Mouse (Mus musculus): ENCODE measurements at regions not wholly inside any gene's neighbourhood (a gene's known extent, or its start where the extent isn't known, plus 50 kb on each side); places are given as distances from the start of the nearest gene placed in this dataset.

DNA sequence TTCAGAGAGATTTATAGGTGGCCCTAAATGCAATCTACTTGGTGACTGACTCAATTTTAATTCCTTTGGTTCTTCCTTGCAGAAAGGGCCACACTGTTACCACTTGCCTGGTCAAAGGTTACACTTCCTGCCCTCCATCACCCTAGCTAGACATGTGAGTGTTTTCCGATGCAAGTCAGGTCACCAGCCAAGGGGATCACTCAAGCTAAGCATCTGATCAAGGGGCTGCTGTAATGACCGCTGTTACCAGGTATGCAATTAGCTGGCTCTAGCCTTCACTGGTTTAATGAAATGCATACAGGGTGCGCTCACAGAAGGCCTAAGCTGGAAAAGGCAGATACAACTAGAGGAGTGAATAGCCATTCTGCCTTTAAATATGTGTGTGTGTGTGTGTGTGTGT, 105.1 kb downstream of the Mtx2 start:
- DNase-seq (ENCODE audit: low read depth): no peak

DNA sequence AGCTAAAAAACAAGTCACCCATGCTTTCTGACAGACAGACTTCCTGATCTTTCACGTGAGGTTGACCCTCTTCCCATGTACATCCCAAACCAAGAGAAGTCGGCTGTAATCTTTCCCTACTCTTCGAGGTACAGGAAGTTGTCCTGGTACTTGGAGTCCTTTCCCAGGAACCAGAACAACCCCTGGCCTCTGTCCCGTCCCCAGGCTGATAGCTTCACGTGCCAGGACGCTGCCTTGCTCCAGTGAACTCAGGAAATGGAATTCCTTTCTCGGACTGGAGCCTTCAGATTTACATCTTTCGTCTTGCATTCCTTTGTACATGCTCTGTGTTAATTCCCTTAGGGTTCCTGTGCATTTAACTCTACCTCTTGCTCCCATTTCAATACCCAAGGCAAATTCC, 107.6 kb downstream of the Mtx2 start:
- DNase-seq (ENCODE audit: low read depth): no peak

GRCm38 (mm10) chr2:74933771-74934170, 108.2 kb downstream of the Mtx2 start:
- DNase-seq (ENCODE audit: low read depth): no peak

DNA sequence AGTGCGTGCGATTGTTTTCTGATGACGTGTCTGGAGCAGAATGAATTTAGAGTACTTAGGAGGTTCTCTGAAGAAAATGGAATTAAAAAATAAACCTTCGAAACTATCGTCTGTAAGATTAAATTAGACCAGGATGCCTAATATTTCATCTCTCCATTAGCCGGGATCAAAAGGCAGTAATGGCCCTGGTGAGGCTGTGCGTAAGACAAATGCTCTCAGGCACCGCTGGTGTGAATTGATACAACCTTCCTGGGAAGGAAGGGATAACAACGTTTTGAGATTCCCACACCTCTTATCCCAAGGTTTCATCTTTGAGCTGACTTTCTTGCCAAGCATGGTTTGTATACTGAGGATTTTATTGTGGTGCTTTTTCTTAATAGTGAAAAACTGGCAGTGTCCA, 113.1 kb downstream of the Mtx2 start:
- no peak for DNase-seq (ENCODE audit: low read depth)

DNA sequence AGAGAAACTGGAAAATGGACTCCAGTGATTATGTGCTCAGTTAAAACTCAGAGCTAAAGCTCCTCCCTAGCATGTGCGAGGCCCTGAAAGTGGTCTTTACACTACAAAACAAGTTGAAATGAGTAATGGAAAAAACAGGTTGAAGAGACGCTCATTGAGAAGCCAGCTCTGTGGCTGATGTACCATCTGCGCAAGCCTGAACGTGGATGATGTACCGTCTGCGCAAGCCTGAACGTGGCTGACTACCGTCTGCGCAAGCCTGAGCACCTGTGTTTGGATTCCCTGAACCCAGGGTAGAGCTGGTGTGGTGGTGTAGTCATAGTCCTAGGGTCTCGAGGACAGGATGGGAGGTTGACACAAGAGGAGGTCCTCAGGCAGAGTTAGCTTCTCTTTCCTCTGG, 116.4 kb downstream of the Mtx2 start:
- DNase-seq (ENCODE audit: low read depth): no peak

- no peak for DNase-seq (ENCODE audit: low read depth)
Observed at GRCm38 (mm10) chr2:74942611-74943198, 117.1 kb downstream of the Mtx2 start.

- no peak for DNase-seq (ENCODE audit: low read depth)
Observed at GRCm38 (mm10) chr2:74945185-74945749, 119.7 kb downstream of the Mtx2 start.

- no peak for DNase-seq (ENCODE audit: low read depth)
Observed at GRCm38 (mm10) chr2:74951401-74952260, 126.0 kb downstream of the Mtx2 start.

GRCm38 (mm10) chr2:74954101-74954500, 128.5 kb downstream of the Mtx2 start:
- no peak for DNase-seq (ENCODE audit: low read depth)

- DNase-seq (ENCODE audit: low read depth): no peak
Observed at GRCm38 (mm10) chr2:74955281-74956128, 129.9 kb downstream of the Mtx2 start.

DNA sequence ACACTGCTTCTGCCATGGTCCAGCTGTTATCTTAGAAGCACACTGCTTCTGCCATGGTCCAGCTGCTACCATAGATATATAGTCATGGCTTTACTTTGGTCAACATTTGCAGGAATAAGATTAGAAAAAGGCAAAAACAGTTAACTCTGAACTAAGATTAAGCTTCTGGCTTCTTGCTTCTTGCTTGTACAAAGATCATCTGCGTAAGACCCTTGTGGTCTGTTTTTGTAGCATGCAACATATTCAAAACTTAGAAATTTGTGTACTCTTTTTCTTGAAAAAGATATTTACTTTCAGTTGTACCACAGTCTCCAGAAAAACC, 130.5 kb downstream of the Mtx2 start:
- no peak for DNase-seq (ENCODE audit: low read depth)

DNA sequence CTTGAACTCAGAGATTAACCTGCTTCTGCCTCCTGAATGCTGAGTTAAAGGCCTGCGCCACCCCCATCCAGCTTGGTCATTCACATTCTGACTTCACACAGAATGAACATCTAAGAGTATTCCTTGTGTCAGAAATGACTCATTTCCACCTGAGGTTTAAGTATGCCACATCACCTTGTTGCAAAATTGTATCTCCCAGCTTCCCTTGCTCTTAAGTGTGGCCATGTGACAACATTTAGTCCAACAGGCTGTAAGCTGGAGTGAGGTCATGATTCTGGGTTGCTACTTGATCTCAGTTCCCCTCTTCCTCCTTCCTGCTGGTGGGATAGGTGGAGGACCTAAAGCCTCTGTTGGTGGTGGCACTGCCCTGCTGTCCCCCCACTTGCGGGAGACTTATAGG, 131.0 kb downstream of the Mtx2 start:
- DNase-seq (ENCODE audit: low read depth): no peak

DNA sequence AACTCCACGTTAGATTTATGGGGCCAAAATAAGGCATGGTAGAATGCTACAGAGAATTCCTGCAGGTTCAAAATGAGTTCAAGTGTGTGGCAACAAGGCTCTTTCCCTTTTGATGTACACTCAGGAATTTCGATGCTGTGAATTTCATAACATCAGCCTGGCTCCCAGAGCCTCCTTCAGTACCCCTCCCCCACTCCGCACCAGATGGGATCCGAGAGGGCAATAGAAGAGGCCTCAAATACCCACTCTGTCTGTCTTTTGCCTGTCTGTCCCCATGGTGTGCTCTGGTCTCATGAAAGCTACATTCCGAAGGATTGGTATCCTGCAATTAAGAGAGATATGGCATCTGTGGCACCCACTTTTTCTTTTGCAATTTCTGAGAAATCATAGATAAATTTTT, 134.3 kb downstream of the Mtx2 start:
- DNase-seq (ENCODE audit: low read depth): no peak

DNA sequence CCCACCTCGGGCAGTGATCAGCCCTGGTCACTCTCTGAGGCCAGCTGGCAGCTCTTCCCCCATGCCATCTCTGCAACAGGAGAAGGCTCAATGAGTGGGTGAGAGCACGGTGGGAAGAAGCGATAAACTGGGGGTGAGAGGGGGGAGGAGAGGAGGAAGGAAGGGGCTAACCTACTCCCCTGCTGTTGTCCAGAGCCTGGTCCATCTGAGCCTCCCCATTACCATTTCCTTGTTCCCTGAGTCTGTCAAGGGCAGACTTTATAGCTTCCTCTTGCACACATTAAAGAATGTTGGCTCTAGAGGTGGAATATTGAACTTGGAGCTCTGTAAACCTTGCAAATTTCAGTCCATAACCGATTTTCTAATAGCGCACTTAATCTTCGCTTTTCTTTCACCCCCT, 136.8 kb downstream of the Mtx2 start:
- no peak for DNase-seq (ENCODE audit: low read depth)

- peak; percentile 65 for DNase-seq (ENCODE audit: low read depth)
Observed at GRCm38 (mm10) chr2:74964360-74964759, 138.8 kb downstream of the Mtx2 start.

GRCm38 (mm10) chr2:74964980-74965379, 139.4 kb downstream of the Mtx2 start:
- DNase-seq (ENCODE audit: low read depth): no peak

- DNase-seq (ENCODE audit: low read depth): no peak
Observed at GRCm38 (mm10) chr2:74965384-74966060, 139.9 kb downstream of the Mtx2 start.

GRCm38 (mm10) chr2:74970611-74971265, 145.1 kb downstream of the Mtx2 start:
- DNase-seq (ENCODE audit: low read depth): no peak

DNA sequence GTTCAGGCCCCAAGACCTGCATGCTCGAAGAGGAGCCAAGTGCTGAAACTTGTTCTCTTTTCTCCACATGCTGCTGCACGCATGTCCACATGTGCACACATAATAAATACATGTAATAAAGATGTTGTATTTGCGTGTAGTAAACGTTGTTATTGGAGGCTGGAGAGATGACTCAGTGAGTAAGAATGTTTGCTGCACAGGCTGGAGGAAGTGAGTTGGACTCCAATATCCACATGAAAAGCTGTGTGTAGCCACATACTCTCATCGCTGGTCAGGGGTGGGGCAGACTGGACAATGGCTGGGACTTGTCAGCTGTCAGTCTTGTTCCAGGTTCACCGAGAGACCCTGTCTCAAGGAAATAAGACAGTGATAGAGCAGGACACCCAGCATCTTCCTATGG, 147.8 kb downstream of the Mtx2 start:
- no peak for DNase-seq (ENCODE audit: low read depth)

- no peak for DNase-seq (ENCODE audit: low read depth)
Observed at GRCm38 (mm10) chr2:74974595-74975325, 149.2 kb downstream of the Mtx2 start.

DNA sequence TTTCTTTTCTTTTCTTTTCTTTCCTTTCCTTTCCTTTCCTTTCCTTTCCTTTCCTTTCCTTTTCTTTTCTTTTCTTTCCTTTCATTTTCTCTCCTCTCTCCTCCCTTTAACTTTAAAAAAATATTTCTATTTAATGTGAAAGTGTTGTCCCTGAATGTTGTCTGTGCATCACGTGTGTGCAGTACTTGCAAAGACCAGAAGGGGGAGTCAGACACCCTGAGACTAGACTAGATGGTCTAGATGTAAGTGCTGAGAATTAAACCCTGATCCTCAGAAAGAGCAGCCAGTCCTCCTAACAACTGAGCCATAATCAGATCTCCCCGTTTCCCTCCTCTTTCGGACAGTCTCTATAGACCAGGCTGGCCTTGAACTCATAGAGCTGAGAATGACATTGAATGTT, 151.7 kb downstream of the Mtx2 start:
- no peak for DNase-seq (ENCODE audit: low read depth)

Measured in induced T-regulatory cell, adult 2 months (primary cell).